Mouse (Mus musculus) thymus, adult 2 months (tissue): ENCODE data around the gene Pced1b.

Experiments
- CTCF ChIP-seq: fragments of 200-500 bp; IDR thresholded peaks from 2 replicates; pipeline ENCODE4 v1.5.1; 2012; ENCODE audit warnings: mild to moderate bottlenecking, control low read depth, low read length, moderate library complexity, borderline replicate concordance; ENCODE audit not compliant: control insufficient read depth, poor library complexity, insufficient read depth; ENCODE audit errors: extremely low read depth
- POLR2A ChIP-seq: fragments of 200-500 bp; IDR thresholded peaks from 2 replicates; pipeline ENCODE4 v1.6.1; 2012; ENCODE audit warnings: mild to moderate bottlenecking, low read length, control low read depth, moderate library complexity; ENCODE audit not compliant: control insufficient read depth, poor library complexity, insufficient read depth; ENCODE audit errors: extremely low read depth

- no peak for TF ChIP-seq POLR2A
- TF ChIP-seq CTCF: no peak
These were observed 175.5 kb downstream of the Pced1b start for GRCm38 (mm10) chr15:97422212-97422944.
